Mouse (Mus musculus) liver, adult 2 months (tissue): ENCODE data around the gene Dpp7.

Source experiments
- CTCF ChIP-seq: fragments of 200-500 bp; IDR thresholded peaks from 2 replicates; pipeline ENCODE4 v1.5.1; 2011; ENCODE audit warnings: low read depth, low read length, control low read depth
- POLR2A ChIP-seq: fragments of 200-500 bp; IDR thresholded peaks from 2 replicates; pipeline ENCODE4 v1.6.1; 2011; ENCODE audit warnings: low read length, control low read depth; ENCODE audit not compliant: insufficient read depth; ENCODE audit errors: extremely low read depth

DNA sequence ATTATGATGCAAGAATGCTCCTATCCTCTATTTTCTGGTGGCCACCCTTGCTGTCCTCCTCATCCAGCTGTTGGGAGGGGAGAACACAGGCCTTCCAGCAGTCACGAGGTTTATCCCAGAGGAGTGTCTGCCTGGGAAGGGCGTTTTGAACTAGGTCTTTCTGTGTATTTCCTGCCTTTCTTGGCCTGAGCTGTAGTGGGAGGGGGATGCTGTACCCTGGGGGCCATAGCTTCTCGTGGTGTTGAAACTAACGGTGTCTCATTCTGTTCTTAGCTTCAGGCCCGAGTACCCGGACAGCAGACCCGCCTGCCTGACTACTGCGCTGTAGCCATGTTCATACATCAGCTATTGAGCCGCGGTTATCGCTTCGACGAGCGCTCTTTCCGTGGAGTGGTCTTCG lies 44.1 kb upstream of the Dpp7 start:
- TF ChIP-seq CTCF = no peak
- TF ChIP-seq POLR2A = no peak
